Mouse (Mus musculus) 3T3-L1 (cell line): ENCODE data around the gene Kbtbd12.
A peak's percentile ranks its signal among the peaks of the same experiment; 100 is the strongest.

Source experiments
- DNase-seq: peaks from one replicate; pipeline ENCODE4 v3.0.0-alpha.2; 2015; ENCODE audit warnings: low read depth, low spot score

Gene Kbtbd12

GRCm38 (mm10) chr6:88626912-88627311 lies 10.8 kb downstream of the Kbtbd12 start:
- no peak for DNase-seq

GRCm38 (mm10) chr6:88626462-88626861 lies 11.3 kb downstream of the Kbtbd12 start:
- no peak for DNase-seq

GRCm38 (mm10) chr6:88621816-88622481 lies 15.8 kb downstream of the Kbtbd12 start:
- DNase-seq, result no peak

GRCm38 (mm10) chr6:88619542-88619941 lies 18.2 kb downstream of the Kbtbd12 start:
- no peak for DNase-seq

- no peak for DNase-seq
Measured at GRCm38 (mm10) chr6:88615352-88615751, 22.4 kb downstream of the Kbtbd12 start.

- no peak for DNase-seq
Measured at GRCm38 (mm10) chr6:88606417-88606816, 31.3 kb downstream of the Kbtbd12 start.

- no peak for DNase-seq
Measured at GRCm38 (mm10) chr6:88605715-88606114, 32.0 kb downstream of the Kbtbd12 start.

GRCm38 (mm10) chr6:88605235-88605634 lies 32.5 kb downstream of the Kbtbd12 start:
- no peak for DNase-seq

GRCm38 (mm10) chr6:88596108-88596507 lies 41.6 kb downstream of the Kbtbd12 start:
- DNase-seq, result no peak

- no peak for DNase-seq
Measured at GRCm38 (mm10) chr6:88592367-88592766, 45.4 kb downstream of the Kbtbd12 start.

- DNase-seq, result no peak
Measured at GRCm38 (mm10) chr6:88590231-88590630, 47.5 kb downstream of the Kbtbd12 start.

GRCm38 (mm10) chr6:88589517-88589916 lies 48.2 kb downstream of the Kbtbd12 start:
- DNase-seq, result peak; percentile 16

- DNase-seq, result no peak
Measured at GRCm38 (mm10) chr6:88588581-88589256, 49.0 kb downstream of the Kbtbd12 start.

- peak; percentile 58 for DNase-seq
Measured at GRCm38 (mm10) chr6:88587091-88587490, 50.7 kb downstream of the Kbtbd12 start.

- peak; percentile 14 for DNase-seq
Measured at GRCm38 (mm10) chr6:88583950-88584349, 53.8 kb downstream of the Kbtbd12 start.

GRCm38 (mm10) chr6:88576495-88576894 lies 61.3 kb downstream of the Kbtbd12 start:
- DNase-seq, result no peak

GRCm38 (mm10) chr6:88566676-88567075 lies 71.1 kb downstream of the Kbtbd12 start:
- DNase-seq, result no peak

GRCm38 (mm10) chr6:88565033-88565432 lies 72.7 kb downstream of the Kbtbd12 start:
- DNase-seq, result peak; percentile 50

- DNase-seq, result no peak
Measured at GRCm38 (mm10) chr6:88560156-88560555, 77.6 kb downstream of the Kbtbd12 start.

GRCm38 (mm10) chr6:88559688-88560087 lies 78.1 kb downstream of the Kbtbd12 start:
- no peak for DNase-seq

- DNase-seq, result no peak
Measured at GRCm38 (mm10) chr6:88558076-88558475, 79.7 kb downstream of the Kbtbd12 start.

- DNase-seq, result peak; percentile 20
Measured at GRCm38 (mm10) chr6:88557548-88557947, 80.2 kb downstream of the Kbtbd12 start.

GRCm38 (mm10) chr6:88549916-88550315 lies 87.8 kb downstream of the Kbtbd12 start:
- no peak for DNase-seq
